Mouse (Mus musculus) adrenal gland, postnatal 10 days (tissue): Measurements from ENCODE around the gene Stam. TPM values are rescaled to one million over a fixed set of nuclear protein-coding genes. Genes with fewer than 3 reads are reported as not detected.
"Not testable (repeated sequence)": the region's sequence is repeated elsewhere in the genome, so short reads cannot be mapped to it uniquely, and the experiment has no call there.

Experiments used
- DNase-seq: peaks from one replicate; pipeline ENCODE4 v3.0.0; 2021; ENCODE audit warnings: mixed read lengths
- long read RNA-seq, 2 experiments: library from polyadenylated mRNA; stranded (forward); transcript quantifications; one replicate each; pipeline ENCODE4 v2.0.0; 2021
- total RNA-seq, 2 experiments: library from RNA; stranded (reverse); gene quantifications; 2 replicates each; pipeline ENCODE4 v1.2.3; 2021

Stam gene
- 10 to 100 TPM; 41.6 to 44.3 TPM for total RNA-seq
- long read RNA-seq, experiment 1, full-length matches to known transcripts: 2 of 11 reads
- long read RNA-seq, experiment 1, partial matches to known transcripts: 4 of 11 reads
- long read RNA-seq, experiment 1, other reads (novel, unspliced or antisense): 5 of 11 reads
- long read RNA-seq, experiment 2, partial matches to known transcripts: 1 of 2 reads
- long read RNA-seq, experiment 2, other reads (novel, unspliced or antisense): 1 of 2 reads

- DNase-seq: peak; percentile 94
Observed at GRCm38 (mm10) chr2:14073362-14074220, at the start of gene Stam. TSS of gene Stam (plus strand) at chr2:14074098.

GRCm38 (mm10) chr2:14041249-14041648, 32.6 kb upstream of the Stam start:
- no peak for DNase-seq

- no peak for DNase-seq
Observed at GRCm38 (mm10) chr2:14043011-14043410, 30.9 kb upstream of the Stam start.

- DNase-seq: no peak
Observed at GRCm38 (mm10) chr2:14043577-14044170, 30.2 kb upstream of the Stam start.

GRCm38 (mm10) chr2:14048381-14048780, 25.5 kb upstream of the Stam start:
- DNase-seq: peak; percentile 77

GRCm38 (mm10) chr2:14048808-14049207, 25.1 kb upstream of the Stam start:
- no peak for DNase-seq

- DNase-seq: no peak
Observed at GRCm38 (mm10) chr2:14053618-14054017, 20.3 kb upstream of the Stam start.

GRCm38 (mm10) chr2:14054163-14054562, 19.7 kb upstream of the Stam start:
- DNase-seq: no peak

GRCm38 (mm10) chr2:14054716-14055115, 19.2 kb upstream of the Stam start:
- no peak for DNase-seq

- peak; percentile 83 for DNase-seq
Observed at GRCm38 (mm10) chr2:14055168-14055565, 18.7 kb upstream of the Stam start.

GRCm38 (mm10) chr2:14055566-14056331, 18.1 kb upstream of the Stam start, which contains the start of gene Hacd1:
TSS of gene Hacd1 (minus strand) at chr2:14056135.
- DNase-seq: peak; percentile 88

GRCm38 (mm10) chr2:14065704-14066650, 7.9 kb upstream of the Stam start:
- DNase-seq: no peak

- no peak for DNase-seq
Observed at GRCm38 (mm10) chr2:14069027-14069426, 4.9 kb upstream of the Stam start.

- DNase-seq: no peak
Observed at GRCm38 (mm10) chr2:14070466-14070865, 3.4 kb upstream of the Stam start.

GRCm38 (mm10) chr2:14073008-14073361, 913 bp upstream of the Stam start:
- no peak for DNase-seq

- DNase-seq: no peak
Observed at GRCm38 (mm10) chr2:14074221-14074901, 463 bp downstream of the Stam start.

- not testable (repeated sequence) for DNase-seq
Observed at GRCm38 (mm10) chr2:14078527-14078926, 4.6 kb downstream of the Stam start.

- DNase-seq: no peak
Observed at GRCm38 (mm10) chr2:14100533-14100932, 26.6 kb downstream of the Stam start.

- no peak for DNase-seq
Observed at GRCm38 (mm10) chr2:14102603-14103002, 28.7 kb downstream of the Stam start.

- no peak for DNase-seq
Observed at GRCm38 (mm10) chr2:14103924-14104323, 30.0 kb downstream of the Stam start.

GRCm38 (mm10) chr2:14107673-14108072, 33.8 kb downstream of the Stam start:
- DNase-seq: peak; percentile 23
